Mouse (Mus musculus): ENCODE results near the gene Spon1.

Gene Spon1

GRCm38 (mm10) chr7:114065407-114066185, 299.8 kb downstream of the Spon1 start:
- no peak for DNase-seq

- DNase-seq = peak; percentile 77
Observed at GRCm38 (mm10) chr7:114066529-114067178, 300.9 kb downstream of the Spon1 start.

- DNase-seq = no peak
Observed at GRCm38 (mm10) chr7:114068956-114069533, 303.2 kb downstream of the Spon1 start.

DNA sequence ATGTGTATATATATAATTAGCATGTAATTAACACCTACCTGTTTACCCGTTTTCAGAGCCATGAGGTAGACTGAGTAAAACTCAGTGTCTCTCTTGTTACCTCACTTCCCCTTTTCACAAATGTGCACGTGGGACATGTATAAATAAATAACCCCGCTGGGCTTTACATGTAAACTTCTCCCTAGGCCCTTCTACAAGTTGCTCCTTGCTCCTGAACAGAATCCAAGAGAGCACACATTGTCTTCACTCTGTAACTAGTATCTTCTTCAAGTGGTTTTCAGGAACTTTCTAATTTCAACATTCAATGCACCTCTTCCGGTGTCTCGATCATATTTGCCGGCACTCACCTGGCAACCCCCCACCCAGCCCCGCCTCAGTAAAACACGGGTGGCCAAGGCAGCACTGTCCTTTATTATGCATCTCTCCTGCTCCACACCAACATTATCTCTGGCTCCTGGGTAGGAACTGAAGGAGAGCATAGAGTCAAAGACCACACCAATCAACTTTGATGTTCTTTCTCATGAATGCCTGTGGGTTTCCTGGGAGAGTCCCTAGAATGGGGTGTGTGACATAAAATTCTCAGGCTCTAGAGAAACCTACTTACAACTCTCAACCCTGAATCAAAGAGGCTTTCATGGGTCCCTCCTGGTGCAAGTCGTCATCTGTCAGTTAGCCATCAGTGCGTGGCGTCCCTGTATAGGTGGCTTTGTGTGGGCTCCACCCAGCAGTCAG, 304.1 kb downstream of the Spon1 start:
- no peak for DNase-seq

DNA sequence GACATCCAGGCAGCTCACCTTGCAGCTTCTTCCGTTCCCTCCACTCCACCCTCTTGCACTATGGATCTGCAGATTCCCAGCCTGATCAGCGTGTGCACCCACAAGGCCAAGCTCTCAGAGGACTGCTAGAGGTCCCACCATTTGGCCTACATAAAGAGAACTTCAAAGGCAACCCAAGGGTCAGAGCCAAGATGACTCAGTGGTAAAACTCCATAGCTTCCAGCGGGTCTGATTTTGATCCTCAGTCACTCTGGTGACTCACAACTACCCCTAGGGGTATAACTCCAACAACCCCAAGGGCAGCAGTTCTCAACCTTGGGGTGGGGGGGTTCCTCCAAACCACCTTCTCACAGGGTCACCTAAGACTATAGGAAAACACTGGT, 304.7 kb downstream of the Spon1 start:
- no peak for DNase-seq

DNA sequence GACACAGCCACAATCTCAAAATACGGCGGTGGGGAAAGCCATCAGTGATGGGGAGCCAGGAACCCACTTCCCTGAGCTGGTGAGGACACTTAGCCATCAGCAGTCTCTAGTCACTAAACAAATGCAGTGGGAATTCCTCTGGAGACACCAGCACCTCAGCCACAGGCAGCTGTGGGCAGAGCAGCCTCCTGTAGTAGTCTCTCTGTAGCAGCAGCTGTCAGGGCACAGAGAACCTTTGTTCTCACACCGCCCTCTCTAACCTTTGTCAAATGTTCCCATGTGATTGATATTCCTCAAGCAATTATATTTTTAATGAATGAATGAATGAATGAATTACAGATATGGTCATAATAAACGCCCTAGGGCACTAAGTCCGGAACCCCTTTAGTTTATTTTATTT, 305.6 kb downstream of the Spon1 start:
- no peak for DNase-seq

GRCm38 (mm10) chr7:114071851-114072616, 306.2 kb downstream of the Spon1 start:
- DNase-seq = no peak

GRCm38 (mm10) chr7:114074133-114074532, 308.3 kb downstream of the Spon1 start:
- no peak for DNase-seq

DNA sequence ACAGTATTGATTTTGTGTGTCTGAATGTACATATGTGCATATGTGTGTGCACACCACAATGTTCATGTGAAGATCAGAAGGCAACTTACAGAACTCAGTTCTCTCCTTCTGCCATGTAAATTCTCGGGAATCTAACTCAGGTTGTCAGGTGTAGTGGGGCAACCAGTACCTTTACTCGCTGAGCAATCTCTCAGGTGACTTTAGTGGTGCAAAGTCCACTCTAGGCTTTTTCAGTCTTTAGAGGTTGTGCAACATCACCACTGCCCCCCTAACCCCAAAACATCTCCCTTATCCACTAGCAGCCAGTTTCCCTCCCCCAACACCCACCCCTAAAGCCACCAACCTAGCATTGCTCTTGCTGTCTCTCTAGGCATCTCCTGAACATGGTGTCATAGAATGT, 308.8 kb downstream of the Spon1 start:
- DNase-seq = no peak

GRCm38 (mm10) chr7:114079343-114079742, 313.5 kb downstream of the Spon1 start:
- DNase-seq = no peak

DNA sequence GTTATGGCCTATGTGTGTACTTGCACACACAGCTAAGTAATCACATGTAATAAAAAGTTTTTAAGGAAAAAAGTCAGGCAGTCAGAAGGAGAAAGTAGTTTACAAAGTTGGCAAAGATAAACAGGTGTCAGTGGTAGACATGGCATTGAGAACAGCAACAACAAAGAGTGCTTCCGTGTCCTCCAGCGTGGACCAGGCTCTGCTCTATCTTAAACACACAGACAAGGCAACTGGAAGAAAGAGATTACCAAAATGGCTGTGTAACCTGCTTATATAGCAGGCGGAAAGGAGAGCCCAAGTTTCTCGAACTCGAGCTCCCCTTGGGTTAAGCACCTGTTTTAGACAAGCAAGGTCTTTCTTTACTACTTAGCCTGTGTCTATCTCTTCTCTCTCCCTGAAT, 314.5 kb downstream of the Spon1 start:
- DNase-seq = no peak

GRCm38 (mm10) chr7:114081633-114082420, 316.0 kb downstream of the Spon1 start:
- DNase-seq = no peak

- DNase-seq = no peak
Observed at GRCm38 (mm10) chr7:114083088-114083487, 317.3 kb downstream of the Spon1 start.

DNA sequence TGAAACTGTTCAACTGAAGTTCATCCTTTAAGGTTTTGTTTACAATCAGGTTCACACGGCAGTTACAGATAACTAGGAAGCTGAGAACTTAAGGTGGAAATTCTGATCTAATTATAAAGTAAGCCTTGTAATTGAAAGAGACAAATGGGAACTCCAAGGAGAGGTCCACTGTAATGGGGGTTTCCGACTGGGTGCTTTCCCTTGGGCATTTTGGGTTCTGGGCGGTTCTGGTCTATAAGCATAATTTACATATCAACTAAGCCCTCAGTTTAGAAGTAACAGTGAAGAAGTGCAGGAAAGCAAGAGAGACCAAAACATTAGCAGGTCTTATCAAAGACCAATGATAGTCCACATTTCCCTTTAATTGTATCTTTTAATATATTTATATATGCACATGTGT, 318.0 kb downstream of the Spon1 start:
- no peak for DNase-seq

DNA sequence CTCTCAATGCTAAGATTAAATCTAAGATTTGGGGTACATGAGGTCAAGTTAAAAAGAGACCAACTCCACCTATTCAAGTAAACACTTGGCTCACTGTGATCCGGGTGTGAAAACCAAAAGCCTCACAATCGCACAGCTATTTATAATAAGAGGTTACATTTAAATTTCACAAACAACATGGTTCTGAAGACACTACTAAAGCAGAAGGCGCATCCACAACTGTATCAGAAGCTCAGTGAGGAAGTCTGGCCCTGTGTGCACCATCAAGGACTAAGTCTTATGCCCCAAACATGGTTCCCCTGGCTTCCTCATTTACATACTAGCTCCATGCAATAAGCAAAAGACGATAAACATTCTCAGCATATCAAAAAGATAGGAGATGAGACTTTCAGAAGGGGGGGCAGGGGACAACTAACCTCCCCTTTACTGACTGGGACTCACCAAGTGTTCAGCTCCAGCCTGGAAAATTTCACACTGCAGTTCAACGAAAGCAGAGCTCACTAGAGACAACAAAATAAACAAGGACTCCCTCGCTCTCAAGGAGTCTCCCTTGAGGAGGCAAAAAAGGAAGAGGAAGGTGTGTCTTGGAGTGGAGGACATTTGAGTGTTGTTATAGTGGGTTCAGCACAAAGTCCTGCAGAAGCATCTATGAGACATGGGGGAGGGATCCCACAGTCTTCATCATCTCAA, 320.4 kb downstream of the Spon1 start:
- no peak for DNase-seq

- no peak for DNase-seq
Observed at GRCm38 (mm10) chr7:114087341-114087740, 321.5 kb downstream of the Spon1 start.

GRCm38 (mm10) chr7:114087986-114088385, 322.2 kb downstream of the Spon1 start:
- DNase-seq = no peak

DNA sequence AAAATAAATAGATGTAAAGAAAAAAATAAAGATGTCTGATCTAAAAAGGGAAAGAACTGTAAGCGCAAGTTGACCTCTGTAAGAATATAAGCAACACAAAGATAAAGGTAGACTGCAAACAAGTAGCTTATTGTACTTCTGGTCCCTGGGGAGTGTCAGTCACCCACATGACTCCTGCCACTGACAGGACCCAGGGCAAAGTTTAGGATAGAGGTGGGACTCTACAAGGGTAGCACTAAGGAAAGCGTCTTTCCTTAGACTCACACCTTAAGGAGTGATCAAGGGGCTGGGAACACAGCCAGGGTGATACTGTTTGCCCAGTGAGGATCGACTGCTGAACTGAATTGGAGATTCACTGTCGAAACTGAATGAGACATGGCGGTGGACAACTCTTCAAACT, 323.1 kb downstream of the Spon1 start:
- DNase-seq = no peak

DNA sequence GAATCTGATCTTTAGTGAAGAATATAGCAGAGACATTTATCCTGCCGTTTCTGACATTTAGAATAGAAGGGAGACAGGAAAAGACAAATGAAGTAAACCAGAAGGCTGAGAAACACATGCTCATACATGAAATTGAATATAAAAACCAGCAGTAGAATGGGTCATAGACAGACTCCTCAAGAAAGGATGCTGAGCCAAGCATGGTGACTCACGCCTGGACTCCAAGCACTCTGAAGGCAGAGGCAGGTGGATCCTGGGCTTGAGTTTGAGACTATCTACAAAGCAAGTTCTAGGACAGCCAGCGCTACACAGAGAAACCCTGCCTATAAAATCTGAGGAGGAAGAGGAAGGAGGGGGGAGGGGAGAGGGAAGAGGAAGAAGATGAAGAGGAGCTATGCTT, 324.4 kb downstream of the Spon1 start:
- no peak for DNase-seq

GRCm38 (mm10) chr7:114090892-114091545, 325.2 kb downstream of the Spon1 start:
- DNase-seq = no peak
